Mouse (Mus musculus) c-Kit-positive CD71-negative TER-119-negative erythroid progenitor cells, embryonic 14.5 days (primary cell): Measurements from ENCODE around the gene Tppp.
"Not testable (repeated sequence)": the region's sequence is repeated elsewhere in the genome, so short reads cannot be mapped to it uniquely, and the experiment has no call there.

Experiments
- DNase-seq: peaks from one replicate; pipeline ENCODE4 v3.0.0-alpha.2; 2013; ENCODE audit warnings: low read depth

Gene Tppp

GRCm38 (mm10) chr13:74008948-74009718, at the start of gene Tppp:
Gene Tppp (plus strand): TSS chr13:74009407.
- peak; percentile 82 for DNase-seq

- no peak for DNase-seq
These were observed 49.0 kb upstream of the Tppp start for GRCm38 (mm10) chr13:73960117-73960652.

- no peak for DNase-seq
These were observed 48.0 kb upstream of the Tppp start for GRCm38 (mm10) chr13:73961177-73961576.

- DNase-seq: no peak
These were observed 45.7 kb upstream of the Tppp start, which contains the start of gene Zdhhc11 for GRCm38 (mm10) chr13:73963551-73963950. Gene Zdhhc11 (plus strand): TSS chr13:73963851.

GRCm38 (mm10) chr13:73970545-73971448, 38.4 kb upstream of the Tppp start:
- peak; percentile 32 for DNase-seq

GRCm38 (mm10) chr13:73974523-73974922, 34.7 kb upstream of the Tppp start:
- DNase-seq: no peak

- DNase-seq: no peak
These were observed 32.3 kb upstream of the Tppp start for GRCm38 (mm10) chr13:73976935-73977334.

GRCm38 (mm10) chr13:73990325-73990724, 18.9 kb upstream of the Tppp start:
- no peak for DNase-seq

- DNase-seq: no peak
These were observed 18.4 kb upstream of the Tppp start for GRCm38 (mm10) chr13:73990761-73991160.

GRCm38 (mm10) chr13:73991267-73991666, 17.9 kb upstream of the Tppp start:
- DNase-seq: no peak

GRCm38 (mm10) chr13:73996456-73996855, 12.8 kb upstream of the Tppp start:
- no peak for DNase-seq

GRCm38 (mm10) chr13:74000519-74000918, 8.7 kb upstream of the Tppp start:
- no peak for DNase-seq

GRCm38 (mm10) chr13:74000961-74001360, 8.2 kb upstream of the Tppp start:
- no peak for DNase-seq

GRCm38 (mm10) chr13:74001492-74001891, 7.7 kb upstream of the Tppp start:
- DNase-seq: no peak

- not testable (repeated sequence) for DNase-seq
These were observed 2.3 kb upstream of the Tppp start for GRCm38 (mm10) chr13:74006881-74007280.

- not testable (repeated sequence) for DNase-seq
These were observed 991 bp upstream of the Tppp start for GRCm38 (mm10) chr13:74008216-74008615.

- no peak for DNase-seq
These were observed 796 bp downstream of the Tppp start for GRCm38 (mm10) chr13:74009791-74010614.

GRCm38 (mm10) chr13:74010678-74011077, 1.5 kb downstream of the Tppp start:
- no peak for DNase-seq

GRCm38 (mm10) chr13:74015908-74016307, 6.7 kb downstream of the Tppp start:
- no peak for DNase-seq

- DNase-seq: no peak
These were observed 8.2 kb downstream of the Tppp start for GRCm38 (mm10) chr13:74017426-74017825.

GRCm38 (mm10) chr13:74019006-74019405, 9.8 kb downstream of the Tppp start:
- DNase-seq: not testable (repeated sequence)
